Mouse (Mus musculus): ENCODE results near the gene Mcm2.

DNA sequence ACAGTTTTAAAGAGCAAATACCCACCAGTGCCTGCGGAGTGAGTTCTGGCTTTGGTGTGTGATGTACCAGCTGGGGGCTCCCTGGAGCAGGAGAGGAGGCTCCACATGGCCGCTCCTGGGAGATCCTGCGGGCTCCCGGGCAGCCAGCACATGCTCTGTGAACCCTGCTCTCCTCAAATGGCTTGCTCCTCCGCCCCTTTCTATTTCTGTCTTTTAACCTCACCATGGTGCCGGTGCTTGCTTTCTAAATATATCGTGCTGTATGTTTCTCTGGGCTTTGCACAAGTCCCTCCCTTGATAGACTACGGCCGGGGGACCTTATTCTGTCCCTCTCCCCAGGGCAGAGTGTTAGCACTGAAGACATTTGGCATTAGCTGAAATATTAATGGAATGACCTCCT, 41.3 kb downstream of the Mcm2 start:
- TF ChIP-seq GATA1 (IDR thresholded peaks at IDR 0.05; ENCODE audit: low read length) (no peak), TAL1 (IDR thresholded peaks at IDR 0.05; ENCODE audit: low read length) (no peak)
